Mouse (Mus musculus) layer of hippocampus, adult 8-10 months (tissue): ENCODE results near the gene Blnk. TPM values are rescaled to one million over a fixed set of nuclear protein-coding genes. Genes with fewer than 3 reads are reported as not detected.

ENCODE experiments used
- DNase-seq, 2 experiments: peaks; one replicate each; pipeline ENCODE4 v3.0.0; 2022; ENCODE audit warnings: low spot score in 2 of 2
- microRNA-seq, 2 experiments: library from miRNA; unstranded; fragments of <30 nt; microRNA quantifications; one replicate each; pipeline ENCODE4 v1.2.0; 2022
- total RNA-seq, 4 experiments: library from RNA; stranded (reverse); gene quantifications; 2 replicates each; pipeline ENCODE4 v1.2.4; 2022

The Blnk gene
- total RNA-seq, 4 experiments from 2014 or later = 7.0 to 16.5 (median 11.2) TPM

GRCm38 (mm10) chr19:40964936-40965850 lies 29.1 kb downstream of the Blnk start:
- no peak for DNase-seq

- no peak for DNase-seq
Observed at GRCm38 (mm10) chr19:40964367-40964891, 29.9 kb downstream of the Blnk start.

GRCm38 (mm10) chr19:40962988-40963387 lies 31.3 kb downstream of the Blnk start:
- DNase-seq = peak in 1 of 2 experiments; percentile 22

GRCm38 (mm10) chr19:40958981-40959380 lies 35.4 kb downstream of the Blnk start:
- DNase-seq = no peak

- DNase-seq = no peak
Observed at GRCm38 (mm10) chr19:40946937-40947577, 47.3 kb downstream of the Blnk start.

GRCm38 (mm10) chr19:40943552-40943951 lies 50.8 kb downstream of the Blnk start:
- DNase-seq = no peak

- DNase-seq = no peak
Observed at GRCm38 (mm10) chr19:40936038-40936437, 58.3 kb downstream of the Blnk start.

- DNase-seq = no peak
Observed at GRCm38 (mm10) chr19:40935376-40935775, 59.0 kb downstream of the Blnk start.

- no peak for DNase-seq
Observed at GRCm38 (mm10) chr19:40931581-40932369, 62.6 kb downstream of the Blnk start.

GRCm38 (mm10) chr19:40895393-40895703 lies 99.0 kb downstream of the Blnk start:
- no peak for DNase-seq

GRCm38 (mm10) chr19:40894519-40895392 lies 99.6 kb downstream of the Blnk start, which contains the start of gene Zfp518a:
TSS of gene Zfp518a (plus strand) at chr19:40894705.
- DNase-seq = peak; percentile 69 to 80

- DNase-seq = no peak
Observed at GRCm38 (mm10) chr19:40894071-40894506, 100.2 kb downstream of the Blnk start.

- no peak for DNase-seq
Observed at GRCm38 (mm10) chr19:40888887-40889286, 105.4 kb downstream of the Blnk start.

GRCm38 (mm10) chr19:40881700-40882099 lies 112.6 kb downstream of the Blnk start:
- DNase-seq = no peak

Small RNA genes lying within 50 kb of the gene (microRNA-seq; reads per million reads assigned to microRNA genes)
- gene Mir8092 = 0 to 1.3 reads per million in 2 experiments

Other genes starting within 250 kb of the Blnk start
- gene Cc2d2b, start 245.8 kb downstream of the Blnk start, total RNA-seq = 1 to 10 TPM in 1 of 4 experiments, under 1 TPM in 3; 0.31 to 1.5 (median 0.56) TPM
- 1 to 10 TPM; 6.8 to 7.9 (median 7.4) TPM for gene Ccnj, start 163.3 kb downstream of the Blnk start, total RNA-seq
- 1 to 10 TPM; 6.3 to 8.7 (median 7.9) TPM for gene Zfp518a, start 99.8 kb downstream of the Blnk start, total RNA-seq
- gene Dntt, start 34.7 kb upstream of the Blnk start, total RNA-seq = under 1 TPM in 1 of 4 experiments, not detected in 3; 0.23 TPM
- 10 to 100 TPM in 3 of 4 experiments, 1 to 10 TPM in 1; 9.9 to 20.3 (median 15.4) TPM for gene Opalin, start 82.6 kb upstream of the Blnk start, total RNA-seq
- under 1 TPM; 0.39 to 0.93 (median 0.74) TPM for gene Tll2, start 212.3 kb upstream of the Blnk start, total RNA-seq